Mouse (Mus musculus) erythroblast, adult 5-6 weeks (primary cell): ENCODE data around the gene Phf21a. TPM values are rescaled to one million over a fixed set of nuclear protein-coding genes. Genes with fewer than 3 reads are reported as not detected.
A peak's percentile ranks its signal among the peaks of the same experiment; 100 is the strongest.

Experiments used
- ATAC-seq: replicated peaks from 2 replicates; pipeline ENCODE4 v1.8.0; 2016; ENCODE audit warnings: moderate number of reproducible peaks, mild to moderate bottlenecking, moderate TSS enrichment, inconsistent platforms; ENCODE audit not compliant: poor library complexity, low FRiP score, severe bottlenecking
- total RNA-seq, 2 experiments: library from RNA; stranded (forward) in 1 of 2; stranded (reverse) in 1 of 2; fragments of 150-400 nt in 1 of 2; fragments of 200-764, 138-1000 nt in 1 of 2; gene quantifications; 2 replicates each; pipeline versions ENCODE4 v1.2.3 to v1.2.4; 2015 to 2017; ENCODE audit warnings: low replicate concordance in 2 of 2

Gene Phf21a
- total RNA-seq, 2 experiments from 2014 or later = 11.1 to 15.2 TPM

GRCm38 (mm10) chr2:92173186-92173585 lies 80.3 kb downstream of the Phf21a start:
- no peak for ATAC-seq

- ATAC-seq = no peak
These were observed 81.3 kb downstream of the Phf21a start for GRCm38 (mm10) chr2:92174265-92174664.

GRCm38 (mm10) chr2:92175002-92175401 lies 82.1 kb downstream of the Phf21a start:
- no peak for ATAC-seq

- ATAC-seq = no peak
These were observed 83.4 kb downstream of the Phf21a start for GRCm38 (mm10) chr2:92176292-92176691.

- ATAC-seq = no peak
These were observed 89.3 kb downstream of the Phf21a start for GRCm38 (mm10) chr2:92182146-92182756.

GRCm38 (mm10) chr2:92182981-92183501 lies 90.1 kb downstream of the Phf21a start:
- ATAC-seq = peak; percentile 29

- ATAC-seq = peak; percentile 80
These were observed 90.7 kb downstream of the Phf21a start for GRCm38 (mm10) chr2:92183613-92184076.

GRCm38 (mm10) chr2:92184077-92184921 lies 91.4 kb downstream of the Phf21a start:
- peak; percentile 64 for ATAC-seq

- ATAC-seq = no peak; the same call in 1 of the 2 replicates
These were observed 92.3 kb downstream of the Phf21a start for GRCm38 (mm10) chr2:92185062-92185765.

GRCm38 (mm10) chr2:92185766-92186450 lies 93.0 kb downstream of the Phf21a start:
- ATAC-seq = no peak

- ATAC-seq = no peak
These were observed 94.1 kb downstream of the Phf21a start for GRCm38 (mm10) chr2:92187061-92187460.

- ATAC-seq = no peak
These were observed 95.8 kb downstream of the Phf21a start for GRCm38 (mm10) chr2:92188744-92189143.

GRCm38 (mm10) chr2:92190960-92191359 lies 98.0 kb downstream of the Phf21a start:
- no peak for ATAC-seq

GRCm38 (mm10) chr2:92191826-92192581 lies 99.1 kb downstream of the Phf21a start:
- ATAC-seq = peak; percentile 90

- no peak for ATAC-seq
These were observed 105.2 kb downstream of the Phf21a start for GRCm38 (mm10) chr2:92198126-92198525.

- ATAC-seq = no peak
These were observed 105.8 kb downstream of the Phf21a start for GRCm38 (mm10) chr2:92198747-92199146.

- ATAC-seq = no peak
These were observed 106.8 kb downstream of the Phf21a start for GRCm38 (mm10) chr2:92199562-92200286.

- ATAC-seq = no peak
These were observed 109.6 kb downstream of the Phf21a start for GRCm38 (mm10) chr2:92202319-92203040.
